ENCODE assay signal across 11 mouse cellular contexts in genomic region chr9:91380458-91380914, GRCm38 (mm10). TPM values are rescaled to one million over a fixed set of nuclear protein-coding genes. Genes with fewer than 3 reads are reported as not detected.
A peak's percentile ranks its signal among the peaks of the same experiment; 100 is the strongest.
DNase-seq lines count a peak whose midpoint lies in the region; ATAC-seq and TF ChIP-seq lines count a peak whose summit lies in the region.
"Had no signal": no experiment of that assay in that cellular context is flagged by ENCODE, and none has a peak within 500 bp of the region (broad histone marks: within the 10 kb centered on the region; RNA-seq: fewer than 3 reads in every experiment).

No protein-coding gene starts in this region.

- no peak for ATAC-seq in hindbrain, embryonic 14.5 days (ENCODE audit: low FRiP score)
- no peak for ATAC-seq in neural tube, embryonic 14.5 days (ENCODE audit: low read depth)

- H3K9ac ChIP-seq in hindbrain, embryonic 14.5 days = peak overlapping the region; percentile 72
- peak overlapping the region; percentile 80 for H3K9ac ChIP-seq in neural tube, embryonic 14.5 days (replicated peaks; ENCODE audit: low read depth, low read length)
- H3K9ac ChIP-seq: limb, embryonic 15.5 days had no signal

- intact Hi-C loops in left cerebral cortex, adult 2 months (cut with DNase I) = loop anchor here (10.0 kb wide), 1 partner anchor 1496 kb away; no protein-coding TSS in a partner anchor

- TF ChIP-seq CTCF in left cerebral cortex, adult 2 months (IDR thresholded peaks at IDR 0.05) = no peak

- no peak for DNase-seq in left cerebral cortex, adult 2 months (ENCODE audit: extremely low spot score in 1 of 2, low spot score in 2 of 2)
- no peak for DNase-seq in left cerebral cortex, adult 9 months (ENCODE audit: low spot score in 2 of 2)
- DNase-seq in embryonic facial prominence, embryonic 10.5 days (ENCODE audit: low spot score) = peak; percentile 56
- no peak for DNase-seq in hindbrain, embryonic 14.5 days (ENCODE audit: low spot score)
- DNase-seq in lung, postnatal 25 days (ENCODE audit: low spot score) = no peak
- DNase-seq in left cerebral cortex, adult 11 months (ENCODE audit: low spot score) = no peak
- no peak for DNase-seq in lung, adult 18-20 months
- DNase-seq: adrenal gland, postnatal 14 days had no signal

- 0 out of 2 replicates have a peak overlapping the region, but pooled peaks have one; percentile 1 for H3K4me3 ChIP-seq in left cerebral cortex, adult 2 months
- H3K4me3 ChIP-seq in embryonic facial prominence, embryonic 10.5 days = peak overlapping the region; percentile 69
- peak overlapping the region; percentile 41 for H3K4me3 ChIP-seq in hindbrain, embryonic 14.5 days (replicated peaks; ENCODE audit: low read length)
- H3K4me3 ChIP-seq in neural tube, embryonic 14.5 days (ENCODE audit: low read depth, low read length) = peak overlapping the region; percentile 44

- no peaks in the 10 kb centered on the region for H3K36me3 ChIP-seq in embryonic facial prominence, embryonic 10.5 days (replicated peaks)
- no peaks in the 10 kb centered on the region for H3K36me3 ChIP-seq in hindbrain, embryonic 14.5 days (replicated peaks; ENCODE audit: control insufficient read depth, insufficient read depth)
- no peaks in the 10 kb centered on the region for H3K36me3 ChIP-seq in neural tube, embryonic 14.5 days (ENCODE audit: control insufficient read depth, insufficient read depth, low read length)
- H3K36me3 ChIP-seq: limb, embryonic 15.5 days had no signal

- H3K27ac ChIP-seq in left cerebral cortex, adult 2 months = no peak overlapping the region
- H3K27ac ChIP-seq in embryonic facial prominence, embryonic 10.5 days (replicated peaks) = peak overlapping the region; percentile 77
- H3K27ac ChIP-seq in hindbrain, embryonic 14.5 days = peak overlapping the region; percentile 93
- H3K27ac ChIP-seq in neural tube, embryonic 14.5 days (ENCODE audit: low read depth, low read length) = peak overlapping the region; percentile 96
- H3K27ac ChIP-seq: limb, embryonic 15.5 days had no signal

- H3K4me1 ChIP-seq in embryonic facial prominence, embryonic 10.5 days = peaks cover 17% of the 10 kb centered on the region
- H3K4me1 ChIP-seq in hindbrain, embryonic 14.5 days (replicated peaks; ENCODE audit: control insufficient read depth, insufficient read depth, low read length) = peaks cover 6% of the 10 kb centered on the region; the same call in 1 of the 2 replicates
- H3K4me1 ChIP-seq in neural tube, embryonic 14.5 days (ENCODE audit: control insufficient read depth, insufficient read depth, low read length) = peaks cover 7% of the 10 kb centered on the region; the same call in 1 of the 2 replicates

- H3K27me3 ChIP-seq in embryonic facial prominence, embryonic 10.5 days (replicated peaks; ENCODE audit: low read depth, poor library complexity, severe bottlenecking) = peaks cover 100% of the 10 kb centered on the region
- H3K27me3 ChIP-seq in hindbrain, embryonic 14.5 days (ENCODE audit: control insufficient read depth, insufficient read depth, low read length) = peaks cover 85% of the 10 kb centered on the region
- peaks cover 13% of the 10 kb centered on the region; the same call in 1 of the 2 replicates for H3K27me3 ChIP-seq in neural tube, embryonic 14.5 days (ENCODE audit: control insufficient read depth, insufficient read depth, low read length)

- H3K4me2 ChIP-seq in hindbrain, embryonic 14.5 days (replicated peaks) = peak overlapping the region; percentile 76
- H3K4me2 ChIP-seq in neural tube, embryonic 14.5 days (ENCODE audit: low read depth, low read length) = peak overlapping the region; percentile 68

- H3K9me3 ChIP-seq in embryonic facial prominence, embryonic 10.5 days = no peaks in the 10 kb centered on the region
- no peaks in the 10 kb centered on the region for H3K9me3 ChIP-seq in hindbrain, embryonic 14.5 days (ENCODE audit: control insufficient read depth, low read length)
- H3K9me3 ChIP-seq in neural tube, embryonic 14.5 days (ENCODE audit: control insufficient read depth, low read length) = no peaks in the 10 kb centered on the region
- H3K9me3 ChIP-seq: limb, embryonic 15.5 days had no signal

- under 1% methylated on average over 9 of the region's 9 CpGs for WGBS in embryonic facial prominence, embryonic 10.5 days
- under 1% methylated on average over 9 of the region's 9 CpGs for WGBS in hindbrain, embryonic 14.5 days
- WGBS in neural tube, embryonic 14.5 days = 4% methylated on average over 9 of the region's 9 CpGs

RNA-seq across cellular contexts. Expression of gene Zic1, which starts 14.9 kb away (rescaled TPM):
- 10 to 100 TPM; 15.8 to 16.0 TPM for total RNA-seq in left cerebral cortex, adult 2 months (2021)
- polyA plus RNA-seq in embryonic facial prominence, embryonic 10.5 days (2016; fragmentation: Nextera tagmentation; extraction: Ambion mirVana) = 1.5 and 1.7 TPM in 2 replicates
- 21.4 and 25.1 TPM in 2 replicates for polyA plus RNA-seq in hindbrain, embryonic 14.5 days (2014; fragmentation: Nextera tagmentation; extraction: Ambion mirVana)
- 28.7 and 30.5 TPM in 2 replicates for polyA plus RNA-seq in neural tube, embryonic 14.5 days (2014; fragmentation: Nextera tagmentation; extraction: Ambion mirVana)
- total RNA-seq: adrenal gland, postnatal 14 days had no signal
- polyA plus RNA-seq: kidney, embryonic 16.5 days had no signal

RNA-seq across cellular contexts. Expression of gene Zic4, which starts 18.3 kb away (rescaled TPM):
- 1 to 10 TPM; 4.0 to 4.6 TPM for total RNA-seq in left cerebral cortex, adult 2 months (2021)
- polyA plus RNA-seq in embryonic facial prominence, embryonic 10.5 days (2016; fragmentation: Nextera tagmentation; extraction: Ambion mirVana) = 4.0 and 5.5 TPM in 2 replicates
- 47.8 and 54.9 TPM in 2 replicates for polyA plus RNA-seq in hindbrain, embryonic 14.5 days (2014; fragmentation: Nextera tagmentation; extraction: Ambion mirVana)
- polyA plus RNA-seq in neural tube, embryonic 14.5 days (2014; fragmentation: Nextera tagmentation; extraction: Ambion mirVana) = 46.7 and 50.5 TPM in 2 replicates
- total RNA-seq: adrenal gland, postnatal 14 days had no signal
- polyA plus RNA-seq: kidney, embryonic 16.5 days had no signal

Comparison
In these comparisons a context has a peak if more than half of its experiments do, and no peak if none do; other contexts are left out.
1. H3K4me3 ChIP-seq: peak in every context shown above with its lines; median percentile 69 in embryonic facial prominence, embryonic 10.5 days; 44 in neural tube, embryonic 14.5 days; 41 in hindbrain, embryonic 14.5 days; 1 in left cerebral cortex, adult 2 months.